Mouse (Mus musculus) embryonic facial prominence, embryonic 15.5 days (tissue): ENCODE data around the gene Hapln2. TPM values are rescaled to one million over a fixed set of nuclear protein-coding genes. Genes with fewer than 3 reads are reported as not detected.

Experiments used
- ATAC-seq: fragments of 200-750 bp; cut with Nextera tagmentation; 2 replicates; pipeline ENCODE4 v1.8.0; 2017; ENCODE audit warnings: low read depth, moderate TSS enrichment; ENCODE audit not compliant: insufficient number of reproducible peaks, low FRiP score, low TSS enrichment
- H3K27ac ChIP-seq: fragments of 300-500 bp; sonication (generic); replicated peaks from 2 replicates; pipeline ENCODE4 v1.5.1; 2015; ENCODE audit warnings: mild to moderate bottlenecking, inconsistent platforms
- H3K27me3 ChIP-seq: fragments of 300-500 bp; sonication (generic); 2 replicates; pipeline ENCODE4 v1.6.1; 2015; ENCODE audit warnings: inconsistent platforms
- H3K36me3 ChIP-seq: fragments of 300-500 bp; sonication (generic); 2 replicates; pipeline ENCODE4 v1.6.1; 2015; ENCODE audit warnings: mild to moderate bottlenecking, inconsistent platforms
- H3K4me1 ChIP-seq: fragments of 300-500 bp; sonication (generic); 2 replicates; pipeline ENCODE4 v1.6.1; 2015; ENCODE audit warnings: inconsistent platforms
- H3K4me2 ChIP-seq: fragments of 300-500 bp; sonication (generic); replicated peaks from 2 replicates; pipeline ENCODE4 v1.6.1; 2015; ENCODE audit warnings: mild to moderate bottlenecking, inconsistent platforms
- H3K4me3 ChIP-seq: fragments of 300-500 bp; sonication (generic); replicated peaks from 2 replicates; pipeline ENCODE4 v1.5.1; 2015; ENCODE audit warnings: mild to moderate bottlenecking, inconsistent platforms
- H3K9ac ChIP-seq: fragments of 300-500 bp; sonication (generic); 2 replicates; pipeline ENCODE4 v1.6.1; 2015; ENCODE audit warnings: inconsistent platforms
- H3K9me3 ChIP-seq: fragments of 300-500 bp; sonication (generic); replicated peaks from 2 replicates; pipeline ENCODE4 v1.6.1; 2016; ENCODE audit warnings: inconsistent platforms
- WGBS: fragments of 180-500 bp; shearing (Covaris S2); methylation state at CpG from one replicate; pipeline ENCODE4 v1.1.7; 2015; 5-methylcytosine and 5-hydroxymethylcytosine counted together
- polyA plus RNA-seq: library from polyadenylated mRNA; unstranded; fragments of >200 nt; fragmentation: Nextera tagmentation; extraction: Ambion mirVana; gene quantifications from 2 replicates; pipeline ENCODE4 v1.2.1, GENCODE M21; 2015

Gene Hapln2
- 0.31 and 0.35 TPM in 2 replicates for polyA plus RNA-seq

- Histone ChIP-seq H3K4me3 (no peak within 1 kb of the TSS), H3K27ac (no peak within 1 kb of the TSS), H3K27me3 (peaks cover 72% of the 10 kb centered on the region), H3K36me3 (no peaks in the 10 kb centered on the region), H3K9ac (no peak within 1 kb of the TSS), H3K4me1 (peaks cover 17% of the 10 kb centered on the region), H3K9me3 (no peaks in the 10 kb centered on the region), H3K4me2 (no peak within 1 kb of the TSS)
- 43% methylated on average over 5 of the region's 5 CpGs for WGBS
- ATAC-seq, result no peak
Measured at GRCm38 (mm10) chr3:88027434-88028186, at the start of gene Hapln2. TSS of gene Hapln2 (minus strand) at chr3:88027583.

DNA sequence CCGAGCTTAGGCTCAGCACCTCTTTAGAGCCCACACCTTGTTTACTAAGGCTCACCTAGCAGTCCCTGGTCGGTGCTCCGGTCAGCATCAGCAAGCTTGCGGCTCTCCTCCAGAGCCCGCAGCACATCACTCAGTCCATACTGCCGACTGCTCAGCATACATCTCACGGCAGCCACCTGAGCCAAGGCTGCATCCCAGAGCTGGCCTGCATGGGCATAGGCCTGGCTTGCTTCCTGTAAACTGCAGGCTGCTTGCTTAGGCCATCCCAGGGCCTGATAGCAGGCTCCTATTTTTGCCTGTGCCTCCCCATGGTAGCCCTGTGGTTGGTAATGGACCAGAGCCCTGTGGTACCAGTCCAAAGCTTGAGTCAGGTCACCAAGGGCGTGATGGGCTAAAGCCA lies 47.4 kb upstream of the Hapln2 start:
- WGBS, result 81% methylated on average over 8 of the region's 8 CpGs
- H3K9me3 ChIP-seq, result no peaks in the 10 kb centered on the region
- no peak overlapping the region for H3K4me2 ChIP-seq
- H3K4me3 ChIP-seq, result no peak overlapping the region
- H3K27me3 ChIP-seq, result no peaks in the 10 kb centered on the region
- H3K4me1 ChIP-seq, result no peaks in the 10 kb centered on the region
- no peak for ATAC-seq
- H3K27ac ChIP-seq, result no peak overlapping the region
- H3K9ac ChIP-seq, result no peak overlapping the region
- no peaks in the 10 kb centered on the region for H3K36me3 ChIP-seq

GRCm38 (mm10) chr3:88074351-88074750 lies 47.0 kb upstream of the Hapln2 start:
- H3K9me3 ChIP-seq, result no peaks in the 10 kb centered on the region
- H3K27me3 ChIP-seq, result no peaks in the 10 kb centered on the region
- no peaks in the 10 kb centered on the region for H3K4me1 ChIP-seq
- H3K4me2 ChIP-seq, result no peak overlapping the region
- no peak overlapping the region for H3K27ac ChIP-seq
- H3K36me3 ChIP-seq, result no peaks in the 10 kb centered on the region
- WGBS, result 85% methylated on average over 2 of the region's 2 CpGs
- H3K9ac ChIP-seq, result no peak overlapping the region
- no peak overlapping the region for H3K4me3 ChIP-seq
- no peak for ATAC-seq

- Histone ChIP-seq H3K27me3 (no peaks in the 10 kb centered on the region), H3K36me3 (no peaks in the 10 kb centered on the region), H3K4me1 (no peaks in the 10 kb centered on the region), H3K4me2 (no peak overlapping the region), H3K27ac (no peak overlapping the region), H3K9ac (no peak overlapping the region), H3K9me3 (no peaks in the 10 kb centered on the region), H3K4me3 (no peak overlapping the region)
- no peak for ATAC-seq
- 68% methylated on average over 2 of the region's 2 CpGs for WGBS
Measured at GRCm38 (mm10) chr3:88073631-88074030, 46.2 kb upstream of the Hapln2 start.

- Histone ChIP-seq H3K9me3 (no peaks in the 10 kb centered on the region), H3K9ac (no peak overlapping the region), H3K4me1 (no peaks in the 10 kb centered on the region), H3K27me3 (no peaks in the 10 kb centered on the region), H3K36me3 (no peaks in the 10 kb centered on the region), H3K27ac (no peak overlapping the region), H3K4me2 (no peak overlapping the region), H3K4me3 (no peak overlapping the region)
- WGBS, result 3% methylated on average over 5 of the region's 5 CpGs
- ATAC-seq, result peak; percentile 69
Measured at GRCm38 (mm10) chr3:88071783-88072182, 44.4 kb upstream of the Hapln2 start.

GRCm38 (mm10) chr3:88068386-88068785 lies 41.0 kb upstream of the Hapln2 start:
- ATAC-seq, result no peak
- Histone ChIP-seq H3K9me3 (no peaks in the 10 kb centered on the region), H3K4me2 (no peak overlapping the region), H3K4me3 (no peak overlapping the region), H3K27me3 (no peaks in the 10 kb centered on the region), H3K27ac (no peak overlapping the region), H3K36me3 (no peaks in the 10 kb centered on the region), H3K9ac (no peak overlapping the region), H3K4me1 (no peaks in the 10 kb centered on the region)
- WGBS, result 6% methylated on average over 2 of the region's 2 CpGs

- Histone ChIP-seq H3K4me2 (peak within 1 kb of the TSS; percentile 84), H3K4me3 (peak within 1 kb of the TSS; percentile 76), H3K9ac (peak within 1 kb of the TSS; percentile 80), H3K36me3 (peaks cover 34% of the 10 kb centered on the region), H3K27ac (peak within 1 kb of the TSS; percentile 41), H3K4me1 (peaks cover 17% of the 10 kb centered on the region), H3K27me3 (no peaks in the 10 kb centered on the region), H3K9me3 (no peaks in the 10 kb centered on the region)
- WGBS, result under 1% methylated on average over 60 of the region's 60 CpGs
- ATAC-seq, result peak; percentile 90
Measured at GRCm38 (mm10) chr3:88057902-88058696, 30.7 kb upstream of the Hapln2 start, which contains the start of gene Naxe. TSS of gene Naxe (minus strand) at chr3:88058495.

DNA sequence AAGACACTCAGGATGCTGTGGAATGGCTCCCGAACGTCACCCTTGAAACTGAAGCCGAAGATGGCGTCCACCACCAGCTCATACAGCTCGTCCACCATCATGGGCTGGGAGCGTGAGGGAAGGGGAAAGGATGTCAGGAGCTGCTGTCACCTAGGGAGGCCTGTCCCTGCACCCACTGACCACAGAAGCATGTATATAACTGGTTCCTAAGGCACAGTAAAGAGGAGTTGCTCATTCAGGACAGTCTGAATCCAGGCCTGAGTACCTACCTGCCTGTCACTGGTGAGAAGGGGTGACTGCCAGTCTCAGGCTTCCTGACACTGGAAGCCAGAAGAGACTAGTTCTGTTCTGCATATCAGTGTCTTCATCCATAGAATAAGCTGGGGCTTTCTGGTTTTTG lies 29.6 kb upstream of the Hapln2 start:
- peaks cover 45% of the 10 kb centered on the region for H3K36me3 ChIP-seq
- 0 out of 2 replicates have a peak overlapping the region, but pooled peaks have one; percentile 80 for H3K9ac ChIP-seq
- H3K27ac ChIP-seq, result no peak overlapping the region
- H3K27me3 ChIP-seq, result no peaks in the 10 kb centered on the region
- H3K4me2 ChIP-seq, result peak overlapping the region; percentile 84
- no peaks in the 10 kb centered on the region for H3K9me3 ChIP-seq
- ATAC-seq, result no peak
- H3K4me1 ChIP-seq, result peaks cover 17% of the 10 kb centered on the region
- WGBS, result 86% methylated on average over 6 of the region's 6 CpGs
- peak overlapping the region; percentile 76 for H3K4me3 ChIP-seq

GRCm38 (mm10) chr3:88049532-88049931 lies 22.1 kb upstream of the Hapln2 start:
- H3K9me3 ChIP-seq, result no peaks in the 10 kb centered on the region
- H3K9ac ChIP-seq, result no peak overlapping the region
- no peaks in the 10 kb centered on the region for H3K27me3 ChIP-seq
- H3K27ac ChIP-seq, result no peak overlapping the region
- no peak overlapping the region for H3K4me3 ChIP-seq
- WGBS, result 78% methylated on average over 3 of the region's 3 CpGs
- no peak for ATAC-seq
- peaks cover 46% of the 10 kb centered on the region for H3K36me3 ChIP-seq
- no peaks in the 10 kb centered on the region for H3K4me1 ChIP-seq
- H3K4me2 ChIP-seq, result no peak overlapping the region

DNA sequence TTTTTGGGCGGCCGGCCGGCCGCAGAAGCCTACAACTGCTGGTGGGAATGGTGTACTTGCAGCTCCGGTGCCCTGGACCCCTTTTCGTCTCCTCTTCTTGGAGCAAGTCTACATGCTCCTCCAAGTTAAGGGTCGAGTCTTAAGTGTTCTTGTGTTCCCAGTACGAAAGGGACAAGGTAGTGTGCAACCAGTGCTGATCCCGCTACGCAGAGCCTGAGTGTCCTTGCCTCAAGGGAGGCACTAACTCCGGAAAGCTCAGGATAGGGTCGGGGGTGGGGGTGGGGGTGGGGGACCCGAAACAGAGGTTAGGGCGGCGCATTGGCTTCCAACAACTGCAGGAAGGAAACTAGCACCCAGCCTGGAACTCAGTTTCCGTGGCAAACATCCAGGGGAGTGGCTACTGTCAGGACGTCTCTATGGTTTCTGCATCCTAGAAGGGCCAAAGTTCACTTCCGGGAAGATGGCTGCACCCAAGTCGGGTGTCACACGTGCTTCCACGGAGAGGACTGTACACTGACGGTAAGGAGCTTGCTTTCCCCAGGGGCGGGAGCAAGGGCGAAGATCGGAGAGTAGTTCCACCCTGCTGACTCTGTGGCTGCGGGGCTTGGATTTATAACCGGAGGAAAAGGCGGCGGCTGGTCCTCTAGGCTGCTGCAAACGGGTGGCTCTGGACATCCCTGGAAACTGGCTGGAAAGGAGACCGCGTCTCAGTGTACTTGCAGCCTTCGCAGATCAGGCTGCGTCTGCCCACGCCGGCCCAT lies 15.5 kb upstream of the Hapln2 start, which contains the start of gene Gpatch4:
Gpatch4 (plus strand) TSS at position 448 of the 761 bp plus-strand sequence.
- Histone ChIP-seq H3K36me3 (peaks cover 4% of the 10 kb centered on the region; the same call in 1 of the 2 replicates), H3K9me3 (no peaks in the 10 kb centered on the region), H3K4me1 (peaks cover 4% of the 10 kb centered on the region; the same call in 1 of the 2 replicates), H3K9ac (peak within 1 kb of the TSS; percentile 33; the same call in 1 of the 2 replicates), H3K4me3 (peak within 1 kb of the TSS; percentile 79), H3K27me3 (peaks cover 9% of the 10 kb centered on the region), H3K27ac (peak within 1 kb of the TSS; percentile 8), H3K4me2 (peak within 1 kb of the TSS; percentile 64)
- 8% methylated on average over 36 of the region's 36 CpGs for WGBS
- peak; percentile 83 for ATAC-seq
